Mouse (Mus musculus) liver, adult 2 months (tissue): ENCODE measurements around the gene Arrdc4. TPM values are rescaled to one million over a fixed set of nuclear protein-coding genes. Genes with fewer than 3 reads are reported as not detected.

ENCODE experiments used
- DNase-seq: peaks from one replicate; pipeline ENCODE4 v3.0.0-alpha.2; 2011; ENCODE audit warnings: low read depth, low spot score; ENCODE audit errors: extremely low read depth
- H3K27ac ChIP-seq: fragments of 200-500 bp; replicated peaks from 2 replicates; pipeline ENCODE4 v1.5.1; 2012; ENCODE audit warnings: low read depth, mild to moderate bottlenecking, control low read depth, inconsistent platforms, low read length; ENCODE audit not compliant: insufficient read depth
- H3K27me3 ChIP-seq: fragments of 200-500 bp; 2 replicates; pipeline ENCODE4 v1.6.1; 2012; ENCODE audit warnings: mild to moderate bottlenecking, moderate library complexity, low read length, inconsistent platforms; ENCODE audit not compliant: control insufficient read depth, insufficient read depth
- H3K36me3 ChIP-seq: fragments of 200-500 bp; 2 replicates; pipeline ENCODE4 v1.6.1; 2012; ENCODE audit warnings: low read length, inconsistent platforms; ENCODE audit not compliant: control insufficient read depth, insufficient read depth
- H3K4me1 ChIP-seq: fragments of 200-500 bp; 2 replicates; pipeline ENCODE4 v1.6.1; 2011; ENCODE audit warnings: low read length; ENCODE audit not compliant: control insufficient read depth, insufficient read depth
- H3K4me3 ChIP-seq: fragments of 200-500 bp; 2 replicates; pipeline ENCODE4 v1.5.1; 2011; ENCODE audit warnings: low read depth, mild to moderate bottlenecking, control low read depth, low read length, moderate library complexity; ENCODE audit not compliant: insufficient read depth
- H3K79me2 ChIP-seq: fragments of 200-500 bp; 2 replicates; pipeline ENCODE4 v1.6.1; 2012; ENCODE audit warnings: inconsistent platforms, mild to moderate bottlenecking, low read length, moderate library complexity; ENCODE audit not compliant: control insufficient read depth, insufficient read depth
- H3K9ac ChIP-seq: fragments of 200-500 bp; 2 replicates; pipeline ENCODE4 v1.6.1; 2012; ENCODE audit warnings: low read depth, mild to moderate bottlenecking, control low read depth, inconsistent platforms, low read length
- CTCF ChIP-seq: fragments of 200-500 bp; IDR thresholded peaks from 2 replicates; pipeline ENCODE4 v1.5.1; 2011; ENCODE audit warnings: low read depth, low read length, control low read depth
- POLR2A ChIP-seq: fragments of 200-500 bp; IDR thresholded peaks from 2 replicates; pipeline ENCODE4 v1.6.1; 2011; ENCODE audit warnings: low read length, control low read depth; ENCODE audit not compliant: insufficient read depth; ENCODE audit errors: extremely low read depth
- WGBS: fragments of 180-500 bp; shearing (Covaris S2); methylation state at CpG from one replicate; pipeline ENCODE4 v1.1.7; 2018; 5-methylcytosine and 5-hydroxymethylcytosine counted together
- polyA plus RNA-seq: library from polyadenylated mRNA; depleted of rRNA; stranded (reverse); fragments of >200 nt; gene quantifications from 2 replicates; pipeline ENCODE4 v1.2.3, GENCODE M21; 2012
- total RNA-seq: library from RNA; depleted of rRNA; stranded (reverse); fragments of >200 nt; gene quantifications from 2 replicates; pipeline ENCODE4 v1.2.3, GENCODE M21; 2014

Gene Arrdc4
- total and polyA plus RNA-seq, 2 experiments, result 4.4 to 11.2 TPM

DNA sequence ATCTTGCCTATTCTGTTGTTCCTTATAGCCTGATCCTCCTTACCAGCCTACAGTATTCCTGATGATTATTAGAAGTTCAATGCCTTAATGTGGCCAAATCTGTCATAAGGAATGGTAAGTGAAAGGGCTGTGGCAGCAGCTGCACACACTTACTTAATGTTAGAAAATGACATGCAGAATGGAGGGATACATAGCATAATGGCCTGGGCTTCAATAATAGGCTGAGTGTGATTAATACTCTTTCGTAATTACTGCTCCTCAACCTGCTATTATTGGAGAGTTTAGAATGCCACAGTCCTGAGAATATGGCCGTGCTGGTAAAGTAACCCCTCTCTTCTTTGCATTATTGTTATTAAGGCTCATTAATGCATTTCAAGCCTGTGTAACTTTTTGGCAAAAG is 4.8 kb downstream of the Arrdc4 start:
- peaks cover 40% of the 10 kb centered on the region for H3K36me3 ChIP-seq
- peaks cover 15% of the 10 kb centered on the region for H3K4me1 ChIP-seq
- peaks cover 5% of the 10 kb centered on the region; the same call in 1 of the 2 replicates for H3K79me2 ChIP-seq
- no peak overlapping the region for H3K9ac ChIP-seq
- H3K4me3 ChIP-seq, result no peak overlapping the region
- DNase-seq, result no peak
- H3K27me3 ChIP-seq, result no peaks in the 10 kb centered on the region
- TF ChIP-seq POLR2A (no peak), CTCF (no peak)
- WGBS, result 98% methylated on average over 2 of the region's 2 CpGs
- H3K27ac ChIP-seq, result no peak overlapping the region

DNA sequence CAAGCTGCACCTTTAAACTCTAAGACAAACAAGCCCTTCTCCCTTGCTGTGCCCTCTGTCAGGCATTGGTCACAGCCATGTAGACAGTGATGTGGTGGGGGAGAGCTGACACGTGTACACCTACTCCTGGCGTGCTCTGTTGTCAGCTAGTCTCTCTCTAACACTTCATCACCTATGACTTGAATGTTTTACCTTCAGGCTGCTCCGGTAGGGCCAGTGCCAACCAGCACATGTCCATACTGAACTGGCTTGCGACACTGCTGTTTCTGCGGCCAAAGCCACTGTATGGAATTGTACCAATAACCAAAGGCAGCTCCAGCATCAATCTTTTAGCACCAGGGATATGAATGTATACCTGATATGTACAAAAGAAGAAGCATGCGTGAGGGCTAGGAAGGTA is 8.3 kb downstream of the Arrdc4 start:
- Histone ChIP-seq H3K27me3 (no peaks in the 10 kb centered on the region), H3K36me3 (peaks cover 57% of the 10 kb centered on the region)
- WGBS, result 91% methylated on average over 6 of the region's 6 CpGs

DNA sequence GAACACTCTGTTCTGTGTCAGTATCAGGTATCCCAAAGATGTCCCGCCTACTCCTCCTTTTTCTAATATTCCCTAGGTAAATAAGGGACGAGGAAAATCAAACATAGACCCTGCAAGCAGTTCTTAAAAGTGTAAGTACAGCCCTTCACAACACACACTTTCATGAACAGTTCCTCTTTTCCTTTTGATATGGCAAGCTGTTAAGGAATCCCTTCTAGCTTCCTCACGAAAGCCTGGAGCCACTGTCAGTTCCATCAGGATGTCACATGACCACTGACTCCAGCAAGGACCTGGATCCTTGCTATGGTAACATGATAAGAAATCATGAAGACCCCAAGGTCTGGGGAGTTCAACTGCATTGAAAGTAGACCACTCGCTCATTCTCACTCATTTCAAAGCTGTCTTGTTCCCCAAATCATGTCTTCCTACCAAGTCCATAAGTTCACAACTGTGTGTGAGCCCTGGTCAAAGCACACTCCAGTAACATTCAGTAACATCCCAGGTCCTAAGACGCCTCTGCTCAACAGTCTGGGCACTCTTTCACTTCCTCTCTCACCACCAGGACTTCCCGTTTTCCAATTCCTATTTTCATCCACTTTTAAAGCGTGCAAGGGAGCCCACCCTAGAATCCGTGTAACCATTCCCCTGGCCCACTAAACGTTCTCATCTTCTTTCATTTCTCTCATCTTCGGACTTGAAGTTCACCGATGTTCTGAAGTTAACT is 10.2 kb downstream of the Arrdc4 start:
- Histone ChIP-seq H3K79me2 (no peaks in the 10 kb centered on the region), H3K27ac (no peak overlapping the region), H3K36me3 (peaks cover 48% of the 10 kb centered on the region), H3K4me3 (no peak overlapping the region), H3K4me1 (no peaks in the 10 kb centered on the region), H3K27me3 (no peaks in the 10 kb centered on the region), H3K9ac (no peak overlapping the region)
- TF ChIP-seq CTCF (no peak), POLR2A (no peak)
- 91% methylated on average over 11 of the region's 11 CpGs for WGBS
- peak; percentile 33 for DNase-seq

More for the DNA sequence above, 8.3 kb downstream of the Arrdc4 start:
- H3K9ac ChIP-seq, result no peak overlapping the region
- no peak overlapping the region for H3K4me3 ChIP-seq
- DNase-seq, result no peak
- TF ChIP-seq POLR2A (no peak), CTCF (no peak)
- no peaks in the 10 kb centered on the region for H3K79me2 ChIP-seq
- peaks cover 2% of the 10 kb centered on the region; the same call in 1 of the 2 replicates for H3K4me1 ChIP-seq
- H3K27ac ChIP-seq, result no peak overlapping the region

DNA sequence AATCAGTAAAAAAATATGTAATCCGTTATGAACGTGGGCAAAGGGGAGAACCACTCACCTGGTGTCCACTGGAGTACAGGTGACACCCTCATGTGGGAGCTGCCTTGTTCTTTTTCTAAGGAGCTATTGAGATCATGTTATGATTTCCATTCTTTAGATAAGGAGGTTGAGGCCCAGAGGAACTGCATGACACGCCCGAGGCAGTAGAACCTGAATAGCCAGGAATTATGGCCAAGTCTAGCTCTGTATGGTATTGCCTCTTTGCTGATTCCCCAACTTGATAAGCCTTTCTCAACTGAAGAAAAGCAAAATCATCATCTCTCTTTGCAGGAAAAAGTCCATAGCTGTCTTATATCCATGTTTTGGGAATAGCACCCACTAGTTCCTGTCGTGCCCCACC is 22.7 kb downstream of the Arrdc4 start:
- H3K9ac ChIP-seq, result no peak overlapping the region
- H3K4me3 ChIP-seq, result no peak overlapping the region
- TF ChIP-seq POLR2A (no peak), CTCF (no peak)
- no peaks in the 10 kb centered on the region for H3K79me2 ChIP-seq
- no peaks in the 10 kb centered on the region for H3K4me1 ChIP-seq
- H3K27ac ChIP-seq, result no peak overlapping the region
- no peaks in the 10 kb centered on the region for H3K36me3 ChIP-seq
- no peak for DNase-seq
- no peaks in the 10 kb centered on the region for H3K27me3 ChIP-seq
- WGBS, result 91% methylated on average over 5 of the region's 5 CpGs

DNA sequence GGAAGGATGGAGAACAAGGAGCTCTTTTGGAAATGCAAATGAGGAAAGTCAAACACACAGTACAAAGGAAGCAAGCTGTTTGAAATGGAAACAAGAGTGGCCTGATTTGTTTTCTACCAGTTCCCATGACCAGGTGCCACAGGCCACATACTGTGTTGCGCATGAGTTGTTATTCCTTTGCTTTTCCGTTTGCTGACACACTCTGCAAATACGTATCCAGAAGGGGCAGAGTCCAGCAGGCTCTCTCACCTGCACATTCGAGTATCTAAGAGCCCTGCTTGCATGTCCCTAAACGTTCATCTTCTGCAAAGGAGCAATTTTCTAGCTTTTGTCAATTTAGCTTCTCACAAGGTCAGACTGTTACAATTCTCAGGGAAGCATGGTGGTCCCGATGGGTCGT is 24.3 kb downstream of the Arrdc4 start:
- Histone ChIP-seq H3K79me2 (no peaks in the 10 kb centered on the region), H3K36me3 (no peaks in the 10 kb centered on the region), H3K27me3 (no peaks in the 10 kb centered on the region), H3K4me1 (no peaks in the 10 kb centered on the region), H3K4me3 (no peak overlapping the region), H3K9ac (no peak overlapping the region), H3K27ac (no peak overlapping the region)
- peak; percentile 62 for DNase-seq
- 37% methylated on average over 7 of the region's 7 CpGs for WGBS
- TF ChIP-seq POLR2A (no peak), CTCF (no peak)

DNA sequence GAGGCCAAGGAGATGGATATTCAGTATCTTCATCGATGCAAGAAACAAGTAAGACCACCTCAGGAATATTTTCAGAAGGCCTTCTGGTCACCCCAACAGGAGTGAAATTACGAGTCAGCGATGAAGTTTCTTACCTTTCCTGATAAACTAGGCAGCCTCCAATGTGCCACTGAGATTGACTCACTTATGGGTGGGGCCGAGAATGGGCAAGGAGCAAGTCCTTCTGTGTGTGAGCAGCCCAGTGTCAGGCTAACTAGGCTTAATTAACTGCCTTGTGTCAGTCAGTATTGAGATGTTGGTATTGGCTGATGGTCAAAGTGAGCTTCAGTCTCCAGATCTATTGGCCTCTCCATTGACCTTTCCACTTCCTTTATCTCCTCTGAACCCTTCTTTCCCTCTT is 27.5 kb downstream of the Arrdc4 start:
- 92% methylated on average over 4 of the region's 4 CpGs for WGBS
- H3K79me2 ChIP-seq, result no peaks in the 10 kb centered on the region
- H3K4me3 ChIP-seq, result no peak overlapping the region
- H3K36me3 ChIP-seq, result no peaks in the 10 kb centered on the region
- H3K27me3 ChIP-seq, result no peaks in the 10 kb centered on the region
- peaks cover 12% of the 10 kb centered on the region for H3K4me1 ChIP-seq
- no peak overlapping the region for H3K9ac ChIP-seq
- no peak for DNase-seq
- no peak for TF ChIP-seq CTCF
- no peak overlapping the region for H3K27ac ChIP-seq
